Mouse (Mus musculus) lung, postnatal 25 days (tissue): ENCODE measurements around the gene Tmem259.

ENCODE experiments used
- DNase-seq: peaks from one replicate; pipeline ENCODE4 v3.0.0; 2022; ENCODE audit warnings: low spot score

Tmem259 gene

DNA sequence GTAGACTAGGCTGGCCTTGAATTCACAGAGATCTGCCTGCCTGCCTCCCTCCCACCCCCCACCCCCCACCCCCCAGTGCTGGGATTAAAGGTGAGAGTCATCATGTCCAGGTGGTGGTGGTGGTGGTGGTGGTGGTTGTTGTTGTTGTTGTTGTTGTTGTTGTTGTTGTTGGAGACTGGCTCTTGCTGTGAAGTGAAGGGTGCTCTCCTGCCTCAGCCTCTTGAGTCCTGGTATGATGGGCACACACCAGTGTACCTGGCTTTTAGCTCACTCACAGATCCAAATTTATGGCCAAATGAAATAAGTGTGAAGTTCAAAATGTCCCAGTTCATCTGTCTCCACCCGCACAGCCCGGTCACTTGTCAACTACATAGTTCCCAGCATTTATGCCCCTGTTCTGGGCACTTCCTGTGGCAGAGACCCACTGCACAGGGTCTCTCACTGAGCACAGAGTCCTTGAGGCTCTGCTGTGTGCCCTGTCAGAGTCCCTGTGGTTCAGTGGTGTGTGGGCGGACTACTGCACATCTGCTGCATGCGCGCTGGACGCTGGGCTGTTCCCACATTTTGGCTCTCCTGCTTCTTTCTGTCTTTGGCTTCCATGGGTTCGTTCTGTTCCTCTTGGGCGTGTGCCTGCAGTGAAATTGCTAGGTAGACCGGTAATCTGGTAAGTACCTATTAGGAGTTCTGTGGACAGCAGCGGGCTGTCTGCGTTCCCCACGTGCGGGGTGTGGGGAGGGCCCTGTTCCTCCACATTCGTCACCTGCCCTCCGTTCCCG lies 49.1 kb downstream of the Tmem259 start:
- DNase-seq: no peak

DNA sequence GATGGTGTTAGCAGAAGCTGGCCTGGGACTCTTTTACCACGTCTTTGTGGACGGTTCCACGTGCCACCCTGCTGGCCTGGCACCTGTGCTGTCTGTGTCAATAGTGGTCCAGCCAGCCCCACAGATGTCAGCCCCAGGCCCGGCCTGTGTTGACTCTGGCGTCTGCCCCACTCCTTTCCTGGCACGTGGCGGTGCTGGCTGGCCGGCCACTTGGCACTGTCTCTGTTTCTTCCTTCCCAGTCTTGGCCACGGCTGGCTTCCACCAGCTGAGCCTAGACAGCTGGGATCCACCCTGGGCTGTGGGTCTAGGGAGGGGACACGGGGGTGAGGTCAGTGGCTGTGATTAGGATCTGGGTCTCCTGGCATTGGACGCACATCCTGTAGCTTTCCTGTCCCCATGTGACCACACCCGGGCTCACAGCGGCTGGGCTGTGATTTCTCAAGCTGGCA lies 49.8 kb downstream of the Tmem259 start:
- peak; percentile 93 for DNase-seq

DNA sequence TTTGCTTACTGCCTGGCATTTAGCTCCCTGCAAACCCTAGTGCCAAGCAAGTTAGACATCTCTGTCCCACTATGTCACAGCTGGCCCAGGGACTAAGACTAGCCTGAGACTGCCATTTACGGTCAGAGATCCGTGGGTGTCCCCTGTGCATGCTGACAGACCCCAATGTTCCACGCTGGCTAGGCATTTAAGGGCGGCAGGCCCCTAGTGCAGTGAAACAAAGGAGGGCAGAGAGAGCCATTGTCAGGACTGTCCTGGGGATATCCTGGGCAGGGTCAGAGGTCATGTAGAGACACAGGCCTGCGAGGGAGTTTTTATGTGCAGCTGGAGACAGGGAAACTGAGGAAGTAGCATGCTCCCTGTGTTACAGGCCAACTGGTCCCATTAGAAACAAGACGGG lies 50.3 kb downstream of the Tmem259 start:
- DNase-seq: no peak

DNA sequence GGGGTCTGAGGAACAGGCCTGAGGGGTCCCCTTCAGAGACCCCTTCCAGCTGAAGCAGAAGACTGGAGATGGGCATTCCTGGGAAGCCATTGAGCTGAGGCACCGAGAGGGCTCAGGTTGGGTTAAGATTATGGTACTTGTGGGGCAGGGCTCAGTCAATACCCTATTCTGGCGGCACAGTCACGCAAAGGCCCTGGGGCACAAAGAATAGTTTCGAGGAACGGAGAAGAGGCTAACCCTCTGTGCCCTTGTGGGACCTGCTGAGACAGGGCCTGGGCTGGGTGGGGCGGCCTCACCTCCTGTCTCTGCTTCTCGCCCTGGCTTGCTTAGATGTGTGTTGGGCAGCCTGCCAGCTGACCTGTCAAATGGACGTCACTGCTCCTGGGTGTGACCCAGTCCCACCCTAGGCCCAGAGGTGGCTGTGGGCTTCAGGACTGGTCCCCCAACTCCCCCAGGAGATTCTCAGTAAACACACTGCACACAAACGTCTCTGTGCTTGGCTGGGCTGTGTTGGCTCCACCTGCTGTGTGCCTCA lies 50.9 kb downstream of the Tmem259 start:
- no peak for DNase-seq

DNA sequence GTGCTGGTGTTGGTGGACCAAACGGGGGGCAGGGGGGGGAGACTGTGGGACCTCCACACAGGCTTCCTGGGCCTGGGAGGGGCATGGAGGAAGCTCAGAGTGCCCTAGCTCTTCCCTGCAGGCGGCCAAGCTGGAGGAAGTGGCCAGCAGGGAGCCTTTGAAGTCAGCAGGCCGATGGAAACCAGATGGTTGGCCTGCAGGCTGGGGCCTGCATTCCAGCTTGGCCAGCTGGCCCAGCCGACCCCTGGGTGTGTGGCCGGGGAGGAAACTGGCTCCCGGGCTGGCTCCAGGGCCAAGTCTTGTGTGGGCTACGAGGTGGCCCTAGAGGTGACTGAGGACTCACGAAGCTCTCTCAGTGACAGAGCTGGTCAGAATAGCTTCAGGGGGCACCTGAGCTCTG lies 51.4 kb downstream of the Tmem259 start:
- peak; percentile 72 for DNase-seq

DNA sequence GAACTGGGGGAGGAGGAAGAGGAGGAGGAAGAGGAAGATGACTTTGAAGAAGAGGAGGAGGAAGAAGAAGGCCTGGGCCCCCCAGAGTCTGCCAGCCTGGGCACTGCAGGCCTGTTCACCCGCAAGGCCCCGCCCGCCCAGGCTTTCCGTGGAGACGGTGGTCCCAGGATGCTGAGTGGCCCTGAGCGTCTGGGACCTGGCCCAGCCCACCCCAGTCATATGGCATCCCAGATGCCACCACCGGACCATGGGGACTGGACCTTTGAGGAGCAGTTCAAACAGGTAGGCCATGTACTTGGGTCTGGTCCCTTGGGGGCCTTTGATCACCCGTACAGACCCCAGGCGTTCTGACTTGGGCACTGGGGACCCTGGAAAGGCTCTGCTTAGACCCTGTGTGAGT lies 52.3 kb downstream of the Tmem259 start:
- no peak for DNase-seq

DNA sequence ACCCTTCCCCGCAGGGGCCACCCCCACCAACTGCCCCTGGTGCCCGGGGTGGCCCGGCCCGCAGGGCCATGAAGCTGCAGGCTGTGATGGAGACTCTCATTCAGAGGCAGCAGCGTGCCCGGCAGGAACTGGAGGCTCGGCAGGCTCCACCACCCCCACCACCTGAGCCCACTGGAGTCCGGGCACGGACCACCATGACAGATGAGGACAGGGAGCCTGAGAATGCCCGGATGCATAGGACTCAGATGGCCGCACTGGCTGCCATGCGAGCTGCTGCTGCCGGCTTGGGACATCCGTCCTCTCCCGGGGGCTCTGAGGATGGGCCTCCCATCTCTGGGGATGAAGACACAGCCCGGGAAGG lies 53.3 kb downstream of the Tmem259 start:
- no peak for DNase-seq

DNA sequence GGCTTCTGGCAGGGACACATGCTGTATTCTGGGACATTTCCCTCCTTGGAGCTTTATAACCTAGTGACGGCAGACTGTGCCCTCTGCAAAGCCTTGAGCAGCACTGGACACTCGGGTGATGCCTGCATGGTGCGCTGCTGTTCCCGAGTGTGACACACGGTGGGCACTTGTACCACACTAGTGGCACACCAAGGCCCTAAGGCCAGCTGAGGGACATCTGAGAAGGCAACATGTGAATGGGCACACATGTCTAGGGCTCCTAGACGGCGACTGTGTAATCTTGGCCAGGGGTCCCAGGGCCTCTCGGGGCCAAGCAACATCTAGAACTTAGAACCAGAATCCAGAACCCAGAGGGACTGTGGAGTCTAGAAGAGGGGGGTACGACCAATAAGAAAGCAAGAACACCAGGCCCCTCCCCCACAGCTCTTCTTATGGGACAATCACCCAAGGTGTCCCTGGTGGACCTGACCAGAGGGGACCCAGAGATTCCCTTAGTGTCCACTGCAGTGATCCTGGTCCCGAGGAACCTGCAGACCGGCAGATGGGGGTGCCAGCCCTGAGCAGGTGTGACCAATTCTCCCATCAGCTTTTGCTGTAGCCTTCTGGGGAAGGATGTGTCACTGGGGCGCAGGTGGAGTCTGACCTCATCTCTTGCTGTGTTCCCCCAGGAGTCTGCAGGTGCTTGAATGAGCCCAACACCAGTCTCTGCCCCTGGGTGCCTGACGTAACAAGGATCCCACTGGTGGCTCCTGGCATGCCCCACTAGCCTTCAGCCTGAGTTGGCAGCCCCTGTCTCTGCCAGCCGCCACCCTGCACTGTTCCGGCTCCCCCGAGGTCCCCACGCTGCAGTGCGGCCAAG lies 53.9 kb downstream of the Tmem259 start:
- DNase-seq: no peak

DNA sequence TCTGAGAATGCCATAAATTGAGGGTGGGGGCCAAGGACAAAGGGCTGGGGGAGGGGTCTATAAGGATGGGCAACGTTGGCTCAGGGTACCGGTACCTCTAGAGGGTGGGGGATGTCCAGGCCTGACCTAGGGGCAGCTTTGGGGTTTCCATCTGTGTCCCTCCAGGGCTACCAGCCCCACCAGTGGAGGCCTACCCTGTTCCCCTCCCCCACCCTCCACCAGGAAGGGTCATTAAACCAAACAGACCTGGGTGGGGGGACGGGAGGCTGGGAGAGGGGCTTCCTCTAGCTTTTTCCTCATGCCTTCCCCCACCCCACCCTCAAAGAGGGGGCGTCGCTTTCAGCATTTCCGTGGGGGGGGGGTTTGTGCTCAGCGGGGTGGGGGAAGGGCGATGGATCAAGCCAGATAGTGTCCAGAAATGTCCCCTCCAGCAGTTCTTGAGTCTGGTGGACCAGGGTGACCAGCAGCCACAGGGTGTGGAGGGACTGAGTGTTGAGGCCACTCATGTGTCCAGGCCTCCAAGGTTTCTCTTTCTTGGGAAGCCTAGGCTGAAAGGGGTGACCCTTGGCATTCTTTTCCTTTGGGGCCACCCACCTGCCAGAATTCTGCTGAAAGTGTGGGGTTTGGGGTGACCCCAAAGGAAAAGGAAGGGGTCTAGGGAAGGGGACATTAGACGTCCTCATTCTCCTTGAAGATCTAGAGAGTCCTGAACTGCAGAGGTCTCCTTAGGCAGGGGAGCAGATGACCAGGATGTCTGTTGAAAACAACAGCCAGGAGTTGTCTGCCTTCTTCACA lies 55.0 kb downstream of the Tmem259 start:
- DNase-seq: no peak

DNA sequence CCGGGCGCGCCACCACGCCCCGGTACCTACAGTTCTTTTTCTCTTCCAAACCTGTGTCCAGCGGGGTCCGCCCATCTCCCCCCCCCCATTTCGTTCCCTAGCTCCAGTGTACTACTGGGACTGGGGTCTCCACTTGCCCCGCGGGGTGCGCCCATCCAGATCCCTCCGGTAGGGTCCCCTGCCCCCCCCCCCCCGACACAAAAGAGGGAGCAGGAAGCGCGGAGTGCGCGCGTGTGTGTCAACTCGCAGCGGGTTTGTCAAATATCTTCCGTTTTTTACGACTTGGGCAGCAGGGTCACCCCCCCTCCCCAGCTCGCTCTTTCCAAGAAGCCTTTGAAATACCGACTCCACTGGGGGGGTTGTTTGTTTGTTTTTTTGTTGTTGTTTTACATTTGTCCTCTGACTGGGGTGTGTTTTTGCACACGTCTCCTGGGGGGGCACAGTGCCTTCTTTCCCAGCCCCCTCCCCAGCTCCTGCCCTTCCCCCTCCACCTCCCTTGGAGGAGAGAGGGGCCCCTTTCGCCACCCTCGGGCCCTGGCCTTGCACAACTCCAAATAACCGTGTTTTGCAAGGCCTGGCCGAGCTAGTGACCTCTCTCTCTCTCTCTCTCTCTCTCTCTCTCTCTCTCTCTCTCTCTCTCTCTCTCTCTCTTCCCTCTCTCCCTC lies 56.0 kb downstream of the Tmem259 start:
- DNase-seq: peak; percentile 48

DNA sequence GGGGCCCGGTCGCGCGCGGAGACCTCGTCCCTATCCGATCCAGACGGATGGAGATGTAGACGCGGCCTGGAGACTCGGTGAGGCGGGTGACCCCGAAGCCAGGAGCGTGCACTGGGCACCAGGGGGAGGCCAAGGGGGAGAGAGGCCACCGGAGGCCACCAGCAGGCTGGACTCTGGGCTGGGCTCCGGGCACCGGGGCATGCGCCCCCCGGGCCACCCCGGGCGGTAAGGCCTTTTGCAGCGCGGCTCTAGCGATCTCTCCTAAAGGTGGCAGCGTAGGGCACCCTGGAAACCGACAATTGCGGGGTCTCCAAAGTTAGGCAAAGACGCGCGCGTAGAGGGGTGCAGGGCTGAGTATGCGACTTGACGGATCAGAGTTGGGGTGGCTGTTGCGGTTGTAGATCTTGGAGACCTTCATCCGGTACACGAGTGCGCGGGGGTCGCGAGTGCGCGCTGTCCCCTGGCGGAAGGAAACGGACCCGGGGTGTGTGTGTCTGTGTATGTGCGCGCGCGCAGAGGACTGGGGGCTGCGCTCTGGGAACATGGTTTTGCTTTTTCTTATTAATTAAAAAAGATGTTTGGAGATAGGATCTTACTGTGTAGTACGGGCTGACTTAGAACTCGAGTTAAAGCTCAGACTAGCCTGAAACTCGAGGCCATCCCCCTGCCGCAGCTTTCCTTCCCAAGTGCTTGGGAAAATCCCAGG lies 56.7 kb downstream of the Tmem259 start:
- peak; percentile 34 for DNase-seq

DNA sequence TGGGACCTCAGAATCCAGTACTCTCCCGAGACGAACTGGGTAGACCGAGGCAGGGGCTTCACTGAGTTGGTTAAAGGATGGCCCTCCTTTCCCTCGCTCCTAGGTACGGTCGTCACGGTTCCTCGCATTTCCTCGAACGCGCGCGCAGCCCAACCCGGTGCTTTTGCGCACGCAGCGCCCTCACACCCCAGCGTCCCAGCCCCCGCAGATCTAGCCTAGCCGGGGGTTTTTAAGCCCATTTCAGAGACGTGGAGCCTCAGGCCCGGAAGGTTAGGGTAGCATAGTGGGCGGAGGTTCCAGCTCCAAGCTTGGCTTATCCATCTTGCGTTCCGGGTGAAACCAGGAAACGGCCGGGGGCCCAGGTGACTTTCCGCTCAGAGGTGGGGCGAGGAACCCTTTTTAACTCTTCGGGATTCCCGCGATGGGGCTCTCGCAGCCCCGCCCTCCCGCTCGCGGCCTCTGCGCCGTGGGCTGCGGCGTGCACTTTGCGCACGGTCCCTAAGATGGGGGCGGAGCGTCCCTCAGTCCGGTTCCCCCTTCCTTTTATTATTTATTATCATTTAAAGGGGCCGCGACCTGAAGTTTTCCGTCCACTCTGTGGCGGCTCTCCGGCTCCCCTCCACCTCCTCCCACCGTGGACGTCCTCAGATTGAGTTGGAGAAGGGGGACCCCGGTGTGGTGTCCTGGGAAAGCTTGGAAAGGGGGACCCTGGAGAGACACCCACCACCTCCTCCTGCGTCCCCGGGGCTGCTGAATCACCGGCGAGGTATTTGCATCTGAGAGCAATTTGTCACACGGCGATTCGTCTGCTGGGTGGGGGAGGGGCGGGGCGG lies 57.4 kb downstream of the Tmem259 start, which contains the start of gene Arid3a:
Gene Arid3a, plus strand, starts transcription at position 553 of the 833 bp plus-strand sequence.
- peak; percentile 91 for DNase-seq

DNA sequence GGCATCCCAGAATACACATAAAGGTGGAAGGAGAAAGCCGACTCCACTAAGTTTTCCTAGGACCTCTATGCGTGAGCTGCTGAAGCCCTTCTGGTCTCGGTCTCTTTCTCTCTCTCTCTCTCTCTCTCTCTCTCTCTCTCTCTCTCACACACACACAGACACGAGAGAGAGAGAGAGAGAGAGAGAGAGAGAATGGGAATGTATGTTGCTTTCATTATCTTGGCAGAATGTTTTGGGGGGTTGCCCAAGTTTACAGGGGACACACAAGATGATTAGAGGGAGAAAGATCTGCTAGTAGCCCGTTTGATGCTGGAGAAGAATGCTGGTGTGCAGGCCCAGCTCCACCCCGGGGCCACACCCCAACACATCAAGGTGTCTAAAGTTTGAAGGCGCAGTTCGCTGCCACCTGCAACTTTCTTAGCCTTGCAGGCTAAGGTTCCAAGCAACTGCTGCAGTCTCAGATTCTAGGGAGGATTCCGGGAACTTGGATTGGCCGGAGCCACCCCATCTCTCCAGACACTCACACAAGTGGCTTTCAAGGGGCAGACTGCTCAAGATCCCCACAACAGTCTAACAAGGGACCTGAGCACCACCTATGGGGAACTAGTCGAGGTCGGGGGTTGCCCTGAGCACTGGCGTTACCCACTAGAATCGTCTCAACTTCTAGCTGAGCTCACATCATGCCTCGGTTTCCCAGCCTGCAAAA lies 58.2 kb downstream of the Tmem259 start:
- no peak for DNase-seq

DNA sequence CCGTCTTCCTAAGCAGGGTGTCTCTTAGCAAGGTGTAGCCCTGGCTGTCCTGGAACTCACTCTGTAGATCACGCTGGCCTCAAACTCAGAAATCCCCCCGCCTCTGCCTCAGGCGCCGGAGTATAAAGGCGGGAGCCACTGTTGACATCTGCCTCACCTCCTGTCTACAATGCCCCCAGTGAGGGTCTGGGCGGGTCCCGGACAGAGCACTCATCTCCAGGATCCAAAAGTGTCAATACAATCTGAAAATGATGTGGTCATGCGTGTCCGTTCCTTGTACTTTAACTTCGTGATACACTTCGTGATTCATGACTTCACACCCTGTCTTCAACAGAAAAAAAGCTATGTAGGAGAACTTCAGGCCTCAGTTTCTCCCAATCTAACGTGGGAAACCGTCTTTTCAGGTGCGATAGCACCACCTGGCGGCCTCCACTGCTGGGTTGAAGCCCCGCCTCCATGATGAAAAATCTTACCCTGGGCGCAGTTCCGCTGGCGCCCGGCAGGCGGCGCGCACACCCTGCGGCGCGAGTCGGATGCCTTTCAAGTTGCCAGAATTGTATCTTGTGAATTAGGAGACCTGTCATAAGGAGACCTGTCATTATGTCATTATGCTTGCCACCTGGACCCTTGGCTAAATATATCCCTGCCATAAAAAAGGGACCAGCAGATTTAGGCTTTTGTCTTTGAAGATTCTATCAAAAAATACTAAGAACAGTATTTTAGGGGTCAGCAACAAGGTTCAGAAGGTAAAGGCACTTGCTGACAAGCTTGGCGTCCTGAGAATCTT lies 58.9 kb downstream of the Tmem259 start:
- DNase-seq: peak; percentile 91
